Mouse (Mus musculus): ENCODE measurements around the gene Itpr2. TPM values are rescaled to one million over a fixed set of nuclear protein-coding genes. Genes with fewer than 3 reads are reported as not detected.
A peak's percentile ranks its signal among the peaks of the same experiment; 100 is the strongest.

Itpr2 gene
- total RNA-seq, 4 experiments from 2014 or later, result 40.3 to 45.9 (median 42.7) TPM

GRCm38 (mm10) chr6:146083056-146083961 is 418.7 kb downstream of the Itpr2 start:
- peak; percentile 23 for DNase-seq

- DNase-seq, result no peak
Measured at GRCm38 (mm10) chr6:146082476-146082875, 419.5 kb downstream of the Itpr2 start.

- no peak for DNase-seq
Measured at GRCm38 (mm10) chr6:146081578-146081977, 420.4 kb downstream of the Itpr2 start.

GRCm38 (mm10) chr6:146080546-146081512 is 421.2 kb downstream of the Itpr2 start:
- no peak for DNase-seq

- DNase-seq, result no peak
Measured at GRCm38 (mm10) chr6:146079734-146080443, 422.1 kb downstream of the Itpr2 start.

GRCm38 (mm10) chr6:146079261-146079660 is 422.8 kb downstream of the Itpr2 start:
- DNase-seq, result peak; percentile 68

- no peak for DNase-seq
Measured at GRCm38 (mm10) chr6:146078136-146078535, 423.9 kb downstream of the Itpr2 start.

- DNase-seq, result no peak
Measured at GRCm38 (mm10) chr6:146077124-146077889, 424.7 kb downstream of the Itpr2 start.

GRCm38 (mm10) chr6:146072842-146073241 is 429.2 kb downstream of the Itpr2 start:
- no peak for DNase-seq

GRCm38 (mm10) chr6:146071883-146072282 is 430.1 kb downstream of the Itpr2 start:
- DNase-seq, result no peak

Other genes starting within 250 kb of the Itpr2 start
- gene Fgfr1op2, start 75.0 kb upstream of the Itpr2 start, total RNA-seq (2022), result 100 to 1,000 TPM in 3 of 4 experiments, 10 to 100 TPM in 1; 96.5 to 112 (median 105) TPM
- gene Ints13, start 75.6 kb upstream of the Itpr2 start, total RNA-seq (2022), result 10 to 100 TPM; 30.0 to 55.3 (median 40.2) TPM
- gene Med21, start 140.3 kb upstream of the Itpr2 start, total RNA-seq (2022), result 10 to 100 TPM; 59.0 to 79.5 (median 69.0) TPM
- gene Tm7sf3, start 140.6 kb upstream of the Itpr2 start, total RNA-seq (2022), result 10 to 100 TPM; 46.1 to 69.9 (median 58.5) TPM
- 10 to 100 TPM; 24.0 to 26.8 (median 25.9) TPM for gene Stk38l, start 222.8 kb upstream of the Itpr2 start, total RNA-seq (2022)

Data from adrenal gland, adult 8-10 months (tissue).